ENCODE assay signal across 24 mouse cellular contexts in genomic region chr7:28444344-28444974, GRCm38 (mm10). TPM values are rescaled to one million over a fixed set of nuclear protein-coding genes. Genes with fewer than 3 reads are reported as not detected.
DNase-seq lines count a peak whose midpoint lies in the region; ATAC-seq lines count a peak whose summit lies in the region.
"Had no signal": no experiment of that assay in that cellular context is flagged by ENCODE, and none has a peak within 500 bp of the region (broad histone marks: within the 10 kb centered on the region; RNA-seq: fewer than 3 reads in every experiment).

No protein-coding gene starts in this region.

- H3K4me2 ChIP-seq in liver, embryonic 12.5 days: no peak overlapping the region
- no peak overlapping the region for H3K4me2 ChIP-seq in liver, embryonic 11.5 days
- H3K4me2 ChIP-seq: heart, embryonic 11.5 days; intestine, embryonic 15.5 days; lung, embryonic 14.5 days; midbrain, embryonic 15.5 days had no signal

- no peak overlapping the region for H3K9ac ChIP-seq in liver, embryonic 12.5 days
- no peak overlapping the region for H3K9ac ChIP-seq in liver, embryonic 11.5 days (ENCODE audit: low read depth, low read length)
- H3K9ac ChIP-seq: forebrain, postnatal 0 days; intestine, embryonic 15.5 days; lung, embryonic 14.5 days; midbrain, embryonic 15.5 days had no signal

- H3K27ac ChIP-seq in liver, embryonic 12.5 days: 0 out of 2 replicates have a peak overlapping the region, but pooled peaks have one; percentile 4
- H3K27ac ChIP-seq in liver, embryonic 11.5 days (ENCODE audit: low read depth, low read length): no peak overlapping the region
- peak overlapping the region; percentile 15 for H3K27ac ChIP-seq in brown adipose tissue, adult 24 weeks (replicated peaks; ENCODE audit: low read depth, low read length)
- H3K27ac ChIP-seq: forebrain, embryonic 10.5 days; intestine, embryonic 15.5 days; left cerebral cortex, adult 2 months; midbrain, embryonic 15.5 days had no signal

- no peaks in the 10 kb centered on the region for H3K9me3 ChIP-seq in liver, embryonic 12.5 days (replicated peaks)
- no peaks in the 10 kb centered on the region for H3K9me3 ChIP-seq in liver, embryonic 11.5 days (ENCODE audit: control insufficient read depth, low read length)
- H3K9me3 ChIP-seq: forebrain, embryonic 10.5 days; G1E; intestine, embryonic 15.5 days; midbrain, embryonic 15.5 days had no signal

- peaks cover 22% of the 10 kb centered on the region for H3K4me1 ChIP-seq in liver, embryonic 12.5 days
- 0 out of 2 replicates have a peak, but pooled peaks cover 2% of the 10 kb centered on the region for H3K4me1 ChIP-seq in liver, embryonic 11.5 days (replicated peaks; ENCODE audit: control insufficient read depth, insufficient read depth, low read length)
- peaks cover 3% of the 10 kb centered on the region; the same call in 1 of the 2 replicates for H3K4me1 ChIP-seq in brown adipose tissue, adult 24 weeks (ENCODE audit: control insufficient read depth, insufficient read depth, insufficient read length, low read length)

- no peak for DNase-seq in liver, embryonic 11.5 days (ENCODE audit: low spot score)
- no peak for DNase-seq in adrenal gland, postnatal 36 days
- DNase-seq in adrenal gland, adult (ENCODE audit: inconsistent age in 2 of 2, low spot score in 1 of 2): no peak
- DNase-seq: cerebellum, postnatal 14 days; embryo, embryonic 11 days; forebrain, postnatal 0 days; gastrocnemius, postnatal 36 days; heart, postnatal 10 days; kidney, postnatal 4 days; layer of hippocampus, adult 9-11 months; left cerebral cortex, postnatal 4 days; lung, embryonic 14.5 days; right cerebral cortex, adult 18-20 months had no signal

- H3K4me3 ChIP-seq in liver, embryonic 12.5 days: no peak overlapping the region
- H3K4me3 ChIP-seq in liver, embryonic 11.5 days (ENCODE audit: low read depth, low read length): no peak overlapping the region
- H3K4me3 ChIP-seq in brown adipose tissue, adult 24 weeks (ENCODE audit: insufficient read depth, low read depth, low read length): no peak overlapping the region
- H3K4me3 ChIP-seq: forebrain, embryonic 10.5 days; intestine, embryonic 15.5 days; left cerebral cortex, adult 2 months; midbrain, embryonic 15.5 days had no signal

- 0 out of 2 replicates have a peak, but pooled peaks cover 4% of the 10 kb centered on the region for H3K27me3 ChIP-seq in liver, embryonic 12.5 days (replicated peaks)
- no peaks in the 10 kb centered on the region for H3K27me3 ChIP-seq in liver, embryonic 11.5 days (replicated peaks; ENCODE audit: control insufficient read depth, insufficient read depth, low read length)
- H3K27me3 ChIP-seq: intestine, embryonic 15.5 days had no signal

- no peaks in the 10 kb centered on the region for H3K36me3 ChIP-seq in liver, embryonic 12.5 days
- H3K36me3 ChIP-seq in liver, embryonic 11.5 days (ENCODE audit: control insufficient read depth, insufficient read depth, low read length): no peaks in the 10 kb centered on the region
- H3K36me3 ChIP-seq: forebrain, embryonic 10.5 days; intestine, embryonic 15.5 days; midbrain, embryonic 15.5 days had no signal

- WGBS in liver, embryonic 12.5 days (ENCODE audit: insufficient replicate concordance): 63% methylated on average over 13 of the region's 13 CpGs
- 71% methylated on average over 13 of the region's 13 CpGs for WGBS in liver, embryonic 11.5 days

- ATAC-seq in liver, embryonic 12.5 days: no peak
- no peak for ATAC-seq in liver, embryonic 11.5 days (replicated peaks; ENCODE audit: low FRiP score)
- ATAC-seq in CD4-positive, CD25-positive, alpha-beta regulatory T cell, adult 4 months: peak; percentile 42
- peak; percentile 63 for ATAC-seq in monocyte, adult 5-6 weeks (replicated peaks; ENCODE audit: insufficient number of reproducible peaks, low FRiP score, low TSS enrichment, poor library complexity, severe bottlenecking)
- ATAC-seq: forebrain, postnatal 0 days; intestine, embryonic 15.5 days; midbrain, embryonic 15.5 days had no signal

RNA-seq across cellular contexts. Expression of gene Gmfg, which starts 7.2 kb away (rescaled TPM):
- 41.0 and 41.3 TPM in 2 replicates for polyA plus RNA-seq in liver, embryonic 12.5 days (2016; fragmentation: Nextera tagmentation; extraction: Ambion mirVana)
- polyA plus RNA-seq in liver, embryonic 11.5 days (2014; fragmentation: Nextera tagmentation; extraction: Ambion mirVana): 49.4 and 49.7 TPM in 2 replicates
- polyA plus RNA-seq in CD4-positive, CD25-positive, alpha-beta regulatory T cell, adult 4 months (2017; shearing (Covaris generic)): 100 to 1,000 TPM; 406 to 454 TPM
- 7.1 and 9.6 TPM in 2 replicates for polyA plus RNA-seq in brown adipose tissue, adult 24 weeks (2012; ENCODE audit: insufficient read depth, insufficient read length, missing spikeins)
- 496 to 674 TPM (median 637 TPM) in 3 replicates for total RNA-seq in monocyte, adult 5-6 weeks (2017)
- 1 to 10 TPM; 6.7 to 8.1 TPM for total RNA-seq in adrenal gland, postnatal 36 days (2021)
- polyA plus RNA-seq: C2C12 had no signal

RNA-seq across cellular contexts. Expression of gene Lrfn1, which starts 7.3 kb away (rescaled TPM):
- polyA plus RNA-seq in liver, embryonic 12.5 days (2016; fragmentation: Nextera tagmentation; extraction: Ambion mirVana): 1.3 and 1.5 TPM in 2 replicates
- 1.7 TPM in 2 replicates for polyA plus RNA-seq in liver, embryonic 11.5 days (2014; fragmentation: Nextera tagmentation; extraction: Ambion mirVana)
- not detected for polyA plus RNA-seq in CD4-positive, CD25-positive, alpha-beta regulatory T cell, adult 4 months (2017; shearing (Covaris generic))
- polyA plus RNA-seq in brown adipose tissue, adult 24 weeks (2012; ENCODE audit: insufficient read depth, insufficient read length, missing spikeins): 0.38 TPM in 1 of 2 replicates, not detected in the other
- total RNA-seq in monocyte, adult 5-6 weeks (2017): 0.78 to 1.3 TPM in 2 of 3 replicates, not detected in the other
- 10 to 100 TPM; 15.6 to 17.5 TPM for total RNA-seq in adrenal gland, postnatal 36 days (2021)
- polyA plus RNA-seq: C2C12 had no signal

RNA-seq across cellular contexts. Expression of gene Paf1, which starts 51.7 kb away (rescaled TPM):
- polyA plus RNA-seq in liver, embryonic 12.5 days (2016; fragmentation: Nextera tagmentation; extraction: Ambion mirVana): 36.5 and 42.4 TPM in 2 replicates
- polyA plus RNA-seq in liver, embryonic 11.5 days (2014; fragmentation: Nextera tagmentation; extraction: Ambion mirVana): 56.1 and 58.6 TPM in 2 replicates
- polyA plus RNA-seq in CD4-positive, CD25-positive, alpha-beta regulatory T cell, adult 4 months (2017; shearing (Covaris generic)): 10 to 100 TPM; 55.6 to 71.0 TPM
- polyA plus RNA-seq in brown adipose tissue, adult 24 weeks (2012; ENCODE audit: insufficient read depth, insufficient read length, missing spikeins): 50.4 and 62.6 TPM in 2 replicates
- total RNA-seq in monocyte, adult 5-6 weeks (2017): 162 to 264 TPM (median 189 TPM) in 3 replicates
- 10 to 100 TPM; 67.3 to 77.7 TPM for total RNA-seq in adrenal gland, postnatal 36 days (2021)

RNA-seq across cellular contexts. Expression of gene Med29, which starts 52.0 kb away (rescaled TPM):
- 35.1 and 36.8 TPM in 2 replicates for polyA plus RNA-seq in liver, embryonic 12.5 days (2016; fragmentation: Nextera tagmentation; extraction: Ambion mirVana)
- 44.7 and 45.7 TPM in 2 replicates for polyA plus RNA-seq in liver, embryonic 11.5 days (2014; fragmentation: Nextera tagmentation; extraction: Ambion mirVana)
- 10 to 100 TPM; 25.8 to 27.5 TPM for polyA plus RNA-seq in CD4-positive, CD25-positive, alpha-beta regulatory T cell, adult 4 months (2017; shearing (Covaris generic))
- polyA plus RNA-seq in brown adipose tissue, adult 24 weeks (2012; ENCODE audit: insufficient read depth, insufficient read length, missing spikeins): 18.4 and 20.2 TPM in 2 replicates
- 6.9 to 12.3 TPM (median 12.0 TPM) in 3 replicates for total RNA-seq in monocyte, adult 5-6 weeks (2017)
- total RNA-seq in adrenal gland, postnatal 36 days (2021): 10 to 100 TPM; 33.6 to 47.4 TPM

Comparison
In these comparisons a context has a peak if more than half of its experiments do, and no peak if none do; other contexts are left out.
1. ATAC-seq: peak in CD4-positive, CD25-positive, alpha-beta regulatory T cell, adult 4 months (single experiment) and monocyte, adult 5-6 weeks (single experiment); none in liver, embryonic 12.5 days (single experiment) and liver, embryonic 11.5 days (single experiment).